Mouse (Mus musculus) frontal cortex, postnatal 14 days (tissue): ENCODE data around the gene C2cd4d.

Source experiments
- DNase-seq, 2 experiments: peaks; one replicate each; pipeline ENCODE4 v3.0.0; 2022; ENCODE audit warnings: low spot score in 2 of 2

C2cd4d gene

GRCm38 (mm10) chr3:94377028-94377923 lies 15.0 kb downstream of the C2cd4d start:
- no peak for DNase-seq

GRCm38 (mm10) chr3:94379831-94380510 lies 17.7 kb downstream of the C2cd4d start:
- DNase-seq, result no peak

- no peak for DNase-seq
Measured at GRCm38 (mm10) chr3:94382308-94382707, 20.1 kb downstream of the C2cd4d start.

GRCm38 (mm10) chr3:94383476-94383875 lies 21.2 kb downstream of the C2cd4d start:
- DNase-seq, result no peak

GRCm38 (mm10) chr3:94386671-94387070 lies 24.4 kb downstream of the C2cd4d start:
- no peak for DNase-seq

- DNase-seq, result no peak
Measured at GRCm38 (mm10) chr3:94387391-94387790, 25.2 kb downstream of the C2cd4d start.

DNA sequence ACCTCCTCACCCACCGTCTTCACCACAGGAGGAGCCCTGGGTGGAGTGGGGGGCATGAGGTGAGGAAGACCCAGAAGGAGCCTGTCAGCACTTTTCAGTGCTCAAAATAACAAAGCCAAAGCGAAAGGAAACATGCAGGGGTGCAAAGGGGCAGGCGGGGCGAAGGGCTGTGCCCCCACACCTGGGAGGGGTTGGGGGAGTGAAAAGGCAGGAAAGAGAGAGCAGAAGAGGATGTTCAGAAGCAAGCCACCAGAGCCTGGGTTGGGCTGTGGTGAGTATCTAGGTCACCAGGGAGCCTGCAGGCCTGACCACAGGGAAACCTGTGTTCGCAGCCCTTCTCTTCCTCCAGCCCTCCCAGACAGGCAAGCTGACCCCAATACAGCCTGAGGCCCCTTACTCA lies 25.8 kb downstream of the C2cd4d start:
- DNase-seq, result no peak

GRCm38 (mm10) chr3:94389420-94389819 lies 27.2 kb downstream of the C2cd4d start:
- DNase-seq, result no peak

DNA sequence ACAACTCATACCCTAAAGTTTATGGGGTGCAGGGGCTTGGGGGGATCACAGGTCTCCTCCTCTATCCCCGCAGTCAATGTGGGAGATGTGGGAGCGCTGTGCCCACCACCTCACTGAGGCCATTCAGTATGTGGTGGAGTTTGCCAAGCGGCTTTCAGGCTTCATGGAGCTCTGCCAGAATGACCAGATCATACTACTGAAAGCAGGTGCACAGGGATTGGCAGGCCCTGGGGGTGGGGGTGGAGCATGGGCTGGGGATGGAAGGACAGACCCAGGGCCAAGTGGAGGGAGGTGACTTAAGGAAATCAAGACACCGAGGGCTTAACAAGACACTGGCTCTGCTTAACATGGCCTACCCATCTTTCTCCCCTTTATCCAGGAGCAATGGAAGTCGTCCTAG lies 28.8 kb downstream of the C2cd4d start:
- DNase-seq, result no peak

DNA sequence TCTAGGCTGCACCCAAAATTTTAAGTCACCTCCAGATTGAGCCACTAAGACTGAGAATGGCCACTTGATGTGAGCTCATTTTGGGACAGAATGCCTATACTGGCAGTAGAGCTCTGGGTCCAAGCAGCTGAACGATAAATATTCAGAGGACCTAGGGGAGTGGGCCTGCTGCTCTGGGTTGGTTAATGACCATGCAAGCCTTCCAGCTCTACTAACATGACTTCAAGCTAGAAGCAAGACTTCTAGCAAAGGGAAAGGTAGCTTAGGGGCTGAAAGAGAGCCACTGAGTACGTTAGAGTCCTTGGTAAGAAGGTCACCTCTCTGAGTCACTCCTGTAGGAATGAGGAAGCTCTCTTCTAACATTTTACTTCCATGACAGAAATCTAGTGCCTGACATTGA lies 29.9 kb downstream of the C2cd4d start:
- no peak for DNase-seq

DNA sequence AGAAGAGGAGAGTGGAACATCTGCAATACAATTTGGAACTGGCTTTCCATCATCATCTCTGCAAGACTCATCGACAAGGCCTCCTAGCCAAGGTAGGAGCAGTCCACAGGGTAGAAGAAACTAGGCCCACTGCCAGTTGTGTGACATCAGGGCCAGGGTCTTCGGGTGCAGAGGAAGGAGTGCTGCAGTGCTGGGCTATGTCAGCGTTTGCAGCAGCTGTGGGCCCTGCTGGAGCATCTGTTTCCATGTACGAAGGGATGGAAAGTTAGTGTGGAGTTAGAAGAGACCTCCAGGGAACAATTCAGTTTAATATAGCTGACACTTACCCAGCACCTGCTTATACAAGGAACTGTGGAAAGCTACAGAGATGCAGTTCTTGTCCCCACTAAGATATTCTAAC lies 30.8 kb downstream of the C2cd4d start:
- DNase-seq, result no peak

GRCm38 (mm10) chr3:94396336-94396735 lies 34.1 kb downstream of the C2cd4d start:
- no peak for DNase-seq

GRCm38 (mm10) chr3:94396851-94397250 lies 34.6 kb downstream of the C2cd4d start:
- DNase-seq, result no peak

- no peak for DNase-seq
Measured at GRCm38 (mm10) chr3:94398217-94398616, 36.0 kb downstream of the C2cd4d start, which contains the start of gene Lingo4. TSS of gene Lingo4 (plus strand) at chr3:94398517.

GRCm38 (mm10) chr3:94398943-94399481 lies 36.8 kb downstream of the C2cd4d start:
- no peak for DNase-seq

GRCm38 (mm10) chr3:94399663-94400310 lies 37.5 kb downstream of the C2cd4d start:
- DNase-seq, result no peak

DNA sequence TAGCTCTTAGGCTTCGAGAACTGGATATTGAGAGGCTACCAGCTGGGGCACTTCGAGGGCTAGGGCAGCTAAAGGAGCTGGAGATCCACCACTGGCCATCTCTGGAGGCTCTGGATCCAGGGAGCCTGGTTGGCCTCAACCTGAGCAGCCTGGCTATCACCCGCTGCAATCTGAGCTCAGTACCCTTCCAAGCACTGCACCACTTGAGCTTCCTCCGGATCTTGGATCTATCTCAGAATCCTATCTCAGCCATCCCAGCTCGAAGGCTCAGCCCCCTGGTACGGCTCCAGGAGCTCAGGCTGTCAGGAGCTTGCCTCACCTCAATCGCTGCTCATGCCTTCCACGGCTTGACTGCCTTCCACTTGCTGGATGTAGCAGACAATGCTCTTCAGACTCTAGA lies 40.2 kb downstream of the C2cd4d start:
- no peak for DNase-seq

GRCm38 (mm10) chr3:94404366-94405054 lies 42.3 kb downstream of the C2cd4d start:
- no peak for DNase-seq

- DNase-seq, result no peak
Measured at GRCm38 (mm10) chr3:94405561-94405960, 43.3 kb downstream of the C2cd4d start.

DNA sequence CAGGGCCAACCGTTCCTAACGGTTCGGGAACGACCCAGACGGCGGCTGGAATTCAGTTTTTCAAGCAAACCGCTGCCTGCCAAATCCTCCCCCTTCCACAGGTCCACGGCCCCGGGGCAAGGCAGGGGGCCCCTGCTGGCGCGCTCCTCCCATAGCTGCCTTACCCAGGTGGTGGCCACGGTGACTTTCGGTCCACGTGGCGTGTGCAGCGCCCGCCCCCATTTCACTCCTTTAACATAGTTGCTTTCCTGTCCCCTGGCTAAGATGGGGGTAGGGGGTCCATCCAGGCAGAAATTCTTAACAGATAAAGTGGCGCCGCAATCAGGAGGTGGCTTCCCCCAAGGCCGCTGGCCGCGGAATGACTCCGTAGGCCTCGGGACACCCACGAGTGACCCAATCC lies 50.3 kb downstream of the C2cd4d start:
- DNase-seq, result no peak

- DNase-seq, result peak; percentile 98
Measured at GRCm38 (mm10) chr3:94413031-94413679, 50.9 kb downstream of the C2cd4d start, which contains the start of gene Tdrkh. TSS of gene Tdrkh (plus strand) at chr3:94413273.
